Mouse (Mus musculus) urinary bladder, postnatal 10 days (tissue): ENCODE data around the gene Scrn3.

Experiments used
- DNase-seq: peaks from one replicate; pipeline ENCODE4 v3.0.0; 2022; ENCODE audit warnings: low spot score

Scrn3 gene

GRCm38 (mm10) chr2:73312152-73313116 is at the start of gene Scrn3, which contains the start of gene Cir1:
Gene Scrn3, plus strand, starts transcription at chr2:73312601.
Gene Cir1, minus strand, starts transcription at chr2:73312701.
- DNase-seq = peak; percentile 76

- no peak for DNase-seq
These were observed 49.1 kb upstream of the Scrn3 start for GRCm38 (mm10) chr2:73263172-73263765.

GRCm38 (mm10) chr2:73263794-73264610 is 48.4 kb upstream of the Scrn3 start:
- DNase-seq = no peak

- no peak for DNase-seq
These were observed 47.7 kb upstream of the Scrn3 start for GRCm38 (mm10) chr2:73264611-73265195.

GRCm38 (mm10) chr2:73266011-73266410 is 46.4 kb upstream of the Scrn3 start:
- DNase-seq = no peak

- no peak for DNase-seq
These were observed 45.8 kb upstream of the Scrn3 start for GRCm38 (mm10) chr2:73266623-73267022.

GRCm38 (mm10) chr2:73267231-73267630 is 45.2 kb upstream of the Scrn3 start:
- DNase-seq = no peak

GRCm38 (mm10) chr2:73267818-73268217 is 44.6 kb upstream of the Scrn3 start:
- no peak for DNase-seq

GRCm38 (mm10) chr2:73268281-73268680 is 44.1 kb upstream of the Scrn3 start:
- no peak for DNase-seq

GRCm38 (mm10) chr2:73268836-73269395 is 43.5 kb upstream of the Scrn3 start:
- no peak for DNase-seq

GRCm38 (mm10) chr2:73269666-73270065 is 42.7 kb upstream of the Scrn3 start:
- no peak for DNase-seq

GRCm38 (mm10) chr2:73270071-73270592 is 42.3 kb upstream of the Scrn3 start:
- DNase-seq = no peak

- DNase-seq = no peak
These were observed 41.6 kb upstream of the Scrn3 start for GRCm38 (mm10) chr2:73270593-73271458.

GRCm38 (mm10) chr2:73271459-73272161 is 40.8 kb upstream of the Scrn3 start, which contains the start of gene Sp9:
Gene Sp9, plus strand, starts transcription at chr2:73271925.
- DNase-seq = no peak

GRCm38 (mm10) chr2:73272351-73273248 is 39.8 kb upstream of the Scrn3 start:
- DNase-seq = no peak

- DNase-seq = no peak
These were observed 38.9 kb upstream of the Scrn3 start for GRCm38 (mm10) chr2:73273249-73274118.

- no peak for DNase-seq
These were observed 38.1 kb upstream of the Scrn3 start for GRCm38 (mm10) chr2:73274119-73274920.
